Mouse (Mus musculus): ENCODE data around the gene Zfp654. TPM values are rescaled to one million over a fixed set of nuclear protein-coding genes. Genes with fewer than 3 reads are reported as not detected.
A peak's percentile ranks its signal among the peaks of the same experiment; 100 is the strongest.
"Not testable (repeated sequence)": the region's sequence is repeated elsewhere in the genome, so short reads cannot be mapped to it uniquely, and the experiment has no call there.

Zfp654 gene
- polyA plus RNA-seq, 1 experiment = 0.02 TPM

- H3K27me3 ChIP-seq (ENCODE audit: control insufficient read depth) = no peaks in the 10 kb centered on the region
- no peak overlapping the region for H3K4me3 ChIP-seq (replicated peaks)
- TF ChIP-seq TAL1 (IDR thresholded peaks at IDR 0.05; ENCODE audit: low read length) (no peak), GATA1 (IDR thresholded peaks at IDR 0.05; ENCODE audit: low read length) (no peak)
- H3K36me3 ChIP-seq (ENCODE audit: control insufficient read depth) = no peaks in the 10 kb centered on the region
- H3K9me3 ChIP-seq (ENCODE audit: control insufficient read depth, low read length) = no peaks in the 10 kb centered on the region
- peaks cover 15% of the 10 kb centered on the region for H3K4me1 ChIP-seq (ENCODE audit: control insufficient read depth)
Observed at GRCm38 (mm10) chr16:64869621-64870020, 18.2 kb upstream of the Zfp654 start.

- Histone ChIP-seq H3K4me3 (replicated peaks) (no peak overlapping the region), H3K36me3 (ENCODE audit: control insufficient read depth) (no peaks in the 10 kb centered on the region), H3K9me3 (ENCODE audit: control insufficient read depth, low read length) (no peaks in the 10 kb centered on the region), H3K27me3 (ENCODE audit: control insufficient read depth) (no peaks in the 10 kb centered on the region), H3K4me1 (ENCODE audit: control insufficient read depth) (peaks cover 11% of the 10 kb centered on the region)
- no peak for TF ChIP-seq GATA1 (IDR thresholded peaks at IDR 0.05; ENCODE audit: low read length)
- TF ChIP-seq TAL1 (IDR thresholded peaks at IDR 0.05; ENCODE audit: low read length) = no peak
Observed at GRCm38 (mm10) chr16:64868613-64869012, 17.2 kb upstream of the Zfp654 start.

GRCm38 (mm10) chr16:64865841-64866240, 14.4 kb upstream of the Zfp654 start:
- not testable (repeated sequence) for H3K36me3 ChIP-seq (ENCODE audit: control insufficient read depth); H3K9me3 ChIP-seq (ENCODE audit: control insufficient read depth, low read length); H3K27me3 ChIP-seq (ENCODE audit: control insufficient read depth); H3K4me1 ChIP-seq (ENCODE audit: control insufficient read depth); H3K4me3 ChIP-seq (replicated peaks)

GRCm38 (mm10) chr16:64856946-64857345, 5.5 kb upstream of the Zfp654 start:
- Histone ChIP-seq H3K4me1 (ENCODE audit: control insufficient read depth) (peaks cover 18% of the 10 kb centered on the region), H3K4me3 (replicated peaks) (no peak overlapping the region), H3K27me3 (ENCODE audit: control insufficient read depth) (no peaks in the 10 kb centered on the region), H3K36me3 (ENCODE audit: control insufficient read depth) (peaks cover 56% of the 10 kb centered on the region), H3K9me3 (ENCODE audit: control insufficient read depth, low read length) (no peaks in the 10 kb centered on the region)
- TF ChIP-seq TAL1 (IDR thresholded peaks at IDR 0.05; ENCODE audit: low read length) = no peak
- TF ChIP-seq GATA1 (IDR thresholded peaks at IDR 0.05; ENCODE audit: low read length) = no peak

- H3K27me3 ChIP-seq (ENCODE audit: control insufficient read depth) = no peaks in the 10 kb centered on the region
- H3K4me1 ChIP-seq (ENCODE audit: control insufficient read depth) = peaks cover 28% of the 10 kb centered on the region
- peaks cover 46% of the 10 kb centered on the region for H3K36me3 ChIP-seq (ENCODE audit: control insufficient read depth)
- no peaks in the 10 kb centered on the region for H3K9me3 ChIP-seq (ENCODE audit: control insufficient read depth, low read length)
- peak overlapping the region; percentile 97 for H3K4me3 ChIP-seq (replicated peaks)
- TF ChIP-seq GATA1 (IDR thresholded peaks at IDR 0.05; ENCODE audit: low read length) (no peak), TAL1 (IDR thresholded peaks at IDR 0.05; ENCODE audit: low read length) (no peak)
Observed at GRCm38 (mm10) chr16:64852891-64853290, 1.4 kb upstream of the Zfp654 start.

- TF ChIP-seq TAL1 (IDR thresholded peaks at IDR 0.05; ENCODE audit: low read length) (no peak), GATA1 (IDR thresholded peaks at IDR 0.05; ENCODE audit: low read length) (no peak)
- Histone ChIP-seq H3K36me3 (ENCODE audit: control insufficient read depth) (peaks cover 42% of the 10 kb centered on the region), H3K4me1 (ENCODE audit: control insufficient read depth) (peaks cover 28% of the 10 kb centered on the region), H3K4me3 (replicated peaks) (peak overlapping the region; percentile 97), H3K9me3 (ENCODE audit: control insufficient read depth, low read length) (no peaks in the 10 kb centered on the region), H3K27me3 (ENCODE audit: control insufficient read depth) (no peaks in the 10 kb centered on the region)
Observed at GRCm38 (mm10) chr16:64852441-64852871, 1.0 kb upstream of the Zfp654 start.

GRCm38 (mm10) chr16:64851085-64851562, 328 bp downstream of the Zfp654 start:
- peak overlapping the region; percentile 97 for H3K4me3 ChIP-seq (replicated peaks)
- H3K9me3 ChIP-seq (ENCODE audit: control insufficient read depth, low read length) = no peaks in the 10 kb centered on the region
- H3K4me1 ChIP-seq (ENCODE audit: control insufficient read depth) = peaks cover 30% of the 10 kb centered on the region
- TF ChIP-seq TAL1 (IDR thresholded peaks at IDR 0.05; ENCODE audit: low read length) (no peak), GATA1 (IDR thresholded peaks at IDR 0.05; ENCODE audit: low read length) (no peak)
- peaks cover 29% of the 10 kb centered on the region for H3K36me3 ChIP-seq (ENCODE audit: control insufficient read depth)
- no peaks in the 10 kb centered on the region for H3K27me3 ChIP-seq (ENCODE audit: control insufficient read depth)

GRCm38 (mm10) chr16:64850287-64851084, 966 bp downstream of the Zfp654 start:
- TF ChIP-seq TAL1 (IDR thresholded peaks at IDR 0.05; ENCODE audit: low read length) (no peak), GATA1 (IDR thresholded peaks at IDR 0.05; ENCODE audit: low read length) (no peak)
- Histone ChIP-seq H3K27me3 (ENCODE audit: control insufficient read depth) (no peaks in the 10 kb centered on the region), H3K36me3 (ENCODE audit: control insufficient read depth) (peaks cover 22% of the 10 kb centered on the region), H3K4me3 (replicated peaks) (peak overlapping the region; percentile 97), H3K4me1 (ENCODE audit: control insufficient read depth) (peaks cover 28% of the 10 kb centered on the region), H3K9me3 (ENCODE audit: control insufficient read depth, low read length) (no peaks in the 10 kb centered on the region)

- Histone ChIP-seq H3K9me3 (ENCODE audit: control insufficient read depth, low read length) (no peaks in the 10 kb centered on the region), H3K4me3 (replicated peaks) (no peak overlapping the region), H3K27me3 (ENCODE audit: control insufficient read depth) (no peaks in the 10 kb centered on the region), H3K4me1 (ENCODE audit: control insufficient read depth) (peaks cover 33% of the 10 kb centered on the region), H3K36me3 (ENCODE audit: control insufficient read depth) (no peaks in the 10 kb centered on the region)
- TF ChIP-seq TAL1 (IDR thresholded peaks at IDR 0.05; ENCODE audit: low read length) (no peak), GATA1 (IDR thresholded peaks at IDR 0.05; ENCODE audit: low read length) (no peak)
Observed at GRCm38 (mm10) chr16:64845947-64846346, 5.5 kb downstream of the Zfp654 start.

Measured in erythroblast, embryonic 14.5 days (primary cell).